Mouse (Mus musculus) C2C12 (cell line): ENCODE data around the gene Eif4h.

ENCODE experiments used
- CTCF ChIP-seq: IDR thresholded peaks from one replicate; pipeline ENCODE4 v1.5.1; 2011; ENCODE audit not compliant: control insufficient read depth, insufficient read depth, insufficient read length
- FOSL1 ChIP-seq: IDR thresholded peaks from one replicate; pipeline ENCODE4 v1.8.0; 2011; ENCODE audit warnings: mild to moderate bottlenecking, low read length; ENCODE audit not compliant: poor library complexity, insufficient read depth, severe bottlenecking

GRCm38 (mm10) chr5:134576517-134577220 lies 62.6 kb downstream of the Eif4h start:
- TF ChIP-seq FOSL1, result no peak
- TF ChIP-seq CTCF, result no peak
